Mouse (Mus musculus): ENCODE data around the gene Peli3.
A peak's percentile ranks its signal among the peaks of the same experiment; 100 is the strongest.

The Peli3 gene

GRCm38 (mm10) chr19:4928781-4929180 is 14.1 kb downstream of the Peli3 start:
- H3K27me3 ChIP-seq (ENCODE audit: control insufficient read depth, insufficient read depth, low read length, poor library complexity, severe bottlenecking): no peaks in the 10 kb centered on the region

GRCm38 (mm10) chr19:4927904-4928531 is 14.9 kb downstream of the Peli3 start, which contains the start of gene Dpp3:
TSS of gene Dpp3 (minus strand) at chr19:4928287.
- Histone ChIP-seq H3K36me3 (ENCODE audit: control insufficient read depth, insufficient read depth, low read length, poor library complexity, severe bottlenecking) (peaks cover 2% of the 10 kb centered on the region), H3K27me3 (ENCODE audit: control insufficient read depth, insufficient read depth, low read length, poor library complexity, severe bottlenecking) (no peaks in the 10 kb centered on the region)
- peak; percentile 97 for DNase-seq (ENCODE audit: low read depth, low spot score)

More at GRCm38 (mm10) chr19:4928781-4929180, 14.1 kb downstream of the Peli3 start:
- DNase-seq (ENCODE audit: low read depth, low spot score): no peak
- H3K36me3 ChIP-seq (ENCODE audit: control insufficient read depth, insufficient read depth, low read length, poor library complexity, severe bottlenecking): no peaks in the 10 kb centered on the region

DNA sequence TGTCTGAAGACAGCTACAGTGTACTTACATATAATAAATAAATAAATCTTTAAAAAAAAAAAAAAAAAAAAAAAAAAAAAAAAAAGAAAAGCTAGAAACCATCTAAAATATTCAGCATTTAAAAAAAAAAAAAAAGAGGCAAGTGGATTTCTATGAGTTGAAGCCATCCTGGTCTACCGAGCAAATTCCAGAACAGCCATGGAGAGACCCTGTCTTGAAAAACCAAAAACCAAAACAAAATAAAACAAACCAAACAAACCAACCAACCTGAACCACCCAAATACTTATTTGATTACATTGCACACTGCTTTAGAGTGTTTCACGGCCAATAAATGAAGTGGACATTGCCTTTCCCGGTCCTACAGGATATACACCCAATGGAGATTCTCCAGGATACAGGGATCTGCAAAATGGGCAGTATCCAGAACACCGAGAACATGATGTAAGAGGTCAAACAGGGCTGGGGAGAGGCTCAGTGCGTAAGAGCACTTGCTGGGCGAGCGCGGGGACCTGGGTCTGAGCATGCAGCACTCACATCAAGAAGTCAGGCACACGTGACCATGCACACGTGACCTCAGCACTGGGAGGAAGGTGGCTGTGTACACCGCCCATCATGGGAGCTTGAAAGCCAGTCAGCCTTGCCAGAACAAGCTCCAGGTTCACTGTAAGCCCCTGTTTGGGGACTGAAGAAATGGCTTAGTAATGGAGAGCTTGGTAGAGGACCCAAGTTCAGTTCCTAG is 17.6 kb downstream of the Peli3 start:
- no peak for DNase-seq (ENCODE audit: low read depth, low spot score)
- peaks cover 7% of the 10 kb centered on the region for H3K36me3 ChIP-seq (ENCODE audit: control insufficient read depth, insufficient read depth, low read length, poor library complexity, severe bottlenecking)
- H3K27me3 ChIP-seq (ENCODE audit: control insufficient read depth, insufficient read depth, low read length, poor library complexity, severe bottlenecking): no peaks in the 10 kb centered on the region

GRCm38 (mm10) chr19:4919652-4920051 is 23.3 kb downstream of the Peli3 start:
- H3K36me3 ChIP-seq (ENCODE audit: control insufficient read depth, insufficient read depth, low read length, poor library complexity, severe bottlenecking): peaks cover 14% of the 10 kb centered on the region
- no peak for DNase-seq (ENCODE audit: low read depth, low spot score)
- no peaks in the 10 kb centered on the region for H3K27me3 ChIP-seq (ENCODE audit: control insufficient read depth, insufficient read depth, low read length, poor library complexity, severe bottlenecking)

DNA sequence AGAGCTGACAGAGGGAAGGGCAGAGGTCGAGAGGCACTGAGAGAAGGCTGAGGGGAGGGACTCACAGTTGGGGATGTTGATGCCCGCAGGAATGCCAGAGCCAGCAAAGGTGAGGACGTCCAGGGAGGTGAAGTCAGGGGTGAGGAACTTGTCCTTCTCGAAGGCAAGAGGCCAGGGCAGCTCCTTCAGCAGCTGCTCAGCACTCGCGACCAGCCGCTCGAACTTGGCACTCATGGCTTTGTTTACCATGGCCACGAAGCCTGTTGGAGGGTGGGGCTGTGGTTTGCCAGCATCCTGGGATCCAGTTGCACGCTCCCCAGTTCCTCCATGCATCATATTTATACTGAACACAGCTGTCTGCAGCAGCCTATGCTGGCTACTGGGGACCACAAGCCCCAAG is 26.1 kb downstream of the Peli3 start:
- no peak for DNase-seq (ENCODE audit: low read depth, low spot score)
- H3K27me3 ChIP-seq (ENCODE audit: control insufficient read depth, insufficient read depth, low read length, poor library complexity, severe bottlenecking): no peaks in the 10 kb centered on the region
- H3K36me3 ChIP-seq (ENCODE audit: control insufficient read depth, insufficient read depth, low read length, poor library complexity, severe bottlenecking): peaks cover 15% of the 10 kb centered on the region

DNA sequence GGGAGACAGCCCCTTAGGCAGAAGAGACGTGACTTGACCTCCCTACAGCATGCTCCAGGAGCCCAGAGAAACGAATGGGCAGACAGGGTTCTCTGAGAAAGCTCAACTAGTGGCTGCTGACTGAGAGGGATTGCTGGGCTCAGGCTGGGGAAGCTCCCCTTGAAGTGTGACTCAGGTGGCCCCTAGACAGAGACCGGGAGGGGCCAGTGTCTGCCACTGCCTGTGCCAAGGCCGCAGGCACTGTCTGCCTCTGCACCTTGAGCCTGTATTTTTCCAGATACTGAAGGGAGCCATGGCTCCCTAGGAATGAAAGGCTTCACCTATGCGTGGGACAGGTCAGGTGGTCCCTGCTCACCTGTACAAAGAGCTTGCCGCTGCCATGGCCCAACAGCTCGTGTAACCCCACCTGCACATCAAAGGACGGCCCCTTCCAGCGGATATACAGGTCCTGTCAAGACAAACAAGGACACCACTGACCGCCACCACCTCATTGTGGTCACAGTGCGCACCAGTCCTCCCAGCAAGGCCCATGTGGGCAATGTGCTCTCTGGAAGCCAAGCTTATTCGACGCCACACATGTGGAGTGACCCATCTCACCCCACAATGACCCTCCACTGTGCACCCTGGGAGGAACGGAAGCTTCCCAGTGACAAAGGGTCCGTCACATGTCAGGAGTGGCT is 26.9 kb downstream of the Peli3 start:
- no peak for DNase-seq (ENCODE audit: low read depth, low spot score)
- Histone ChIP-seq H3K36me3 (ENCODE audit: control insufficient read depth, insufficient read depth, low read length, poor library complexity, severe bottlenecking) (peaks cover 14% of the 10 kb centered on the region), H3K27me3 (ENCODE audit: control insufficient read depth, insufficient read depth, low read length, poor library complexity, severe bottlenecking) (no peaks in the 10 kb centered on the region)

GRCm38 (mm10) chr19:4909376-4909775 is 33.6 kb downstream of the Peli3 start:
- H3K36me3 ChIP-seq (ENCODE audit: control insufficient read depth, insufficient read depth, low read length, poor library complexity, severe bottlenecking): peaks cover 6% of the 10 kb centered on the region
- DNase-seq (ENCODE audit: low read depth, low spot score): no peak
- no peaks in the 10 kb centered on the region for H3K27me3 ChIP-seq (ENCODE audit: control insufficient read depth, insufficient read depth, low read length, poor library complexity, severe bottlenecking)

- peak; percentile 52 for DNase-seq (ENCODE audit: low read depth, low spot score)
These were observed 34.8 kb downstream of the Peli3 start for GRCm38 (mm10) chr19:4908107-4908506.

DNA sequence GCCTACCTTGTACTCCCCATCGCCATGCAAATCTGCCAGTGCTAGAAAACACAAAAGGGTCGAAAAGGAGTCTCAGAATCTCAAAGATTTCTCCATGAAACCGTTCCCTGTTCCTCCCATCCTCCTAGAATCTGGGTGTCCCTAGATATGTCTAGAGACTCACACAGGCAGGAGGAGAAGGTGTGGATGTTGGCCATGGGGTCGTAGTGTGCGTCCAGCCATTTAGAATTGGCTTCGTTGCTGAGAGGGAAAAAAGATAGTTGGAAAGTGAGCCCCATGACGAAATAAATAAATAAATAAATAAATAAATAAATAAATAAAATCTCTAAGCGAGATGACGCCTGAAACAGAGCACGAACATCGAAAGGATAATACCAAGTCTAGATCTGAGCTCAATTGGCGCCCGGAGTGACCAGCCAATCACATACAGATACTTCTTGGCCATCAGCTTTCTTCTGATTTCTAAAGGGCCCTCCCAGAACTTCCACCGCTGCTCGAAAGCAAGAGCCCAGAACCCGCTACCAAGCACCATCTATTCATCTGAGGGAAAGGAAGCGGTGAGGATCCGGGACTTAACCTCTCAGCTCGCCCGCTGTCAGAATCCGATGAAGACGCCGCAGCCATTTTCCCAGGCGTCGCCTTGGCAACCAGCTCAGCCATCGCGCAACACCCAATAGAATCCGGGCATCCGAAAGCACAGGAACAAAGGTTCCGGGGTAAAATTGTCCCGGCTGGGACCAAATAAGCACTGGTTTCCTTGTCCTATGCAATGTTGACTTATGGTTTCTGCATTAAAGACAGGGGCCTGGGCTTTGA is 36.7 kb downstream of the Peli3 start, which contains the start of gene Bbs1:
Gene Bbs1 (minus strand): TSS at position 650 of the 816 bp plus-strand sequence.
- Histone ChIP-seq H3K27me3 (ENCODE audit: control insufficient read depth, insufficient read depth, low read length, poor library complexity, severe bottlenecking) (no peaks in the 10 kb centered on the region), H3K36me3 (ENCODE audit: control insufficient read depth, insufficient read depth, low read length, poor library complexity, severe bottlenecking) (peaks cover 3% of the 10 kb centered on the region)
- DNase-seq (ENCODE audit: low read depth, low spot score): peak; percentile 80

More at GRCm38 (mm10) chr19:4908107-4908506, 34.8 kb downstream of the Peli3 start:
- Histone ChIP-seq H3K27me3 (ENCODE audit: control insufficient read depth, insufficient read depth, low read length, poor library complexity, severe bottlenecking) (no peaks in the 10 kb centered on the region), H3K36me3 (ENCODE audit: control insufficient read depth, insufficient read depth, low read length, poor library complexity, severe bottlenecking) (peaks cover 3% of the 10 kb centered on the region)

- Histone ChIP-seq H3K27me3 (ENCODE audit: control insufficient read depth, insufficient read depth, low read length, poor library complexity, severe bottlenecking) (no peaks in the 10 kb centered on the region), H3K36me3 (ENCODE audit: control insufficient read depth, insufficient read depth, low read length, poor library complexity, severe bottlenecking) (no peaks in the 10 kb centered on the region; the same call in 1 of the 2 replicates)
- no peak for DNase-seq (ENCODE audit: low read depth, low spot score)
These were observed 43.0 kb downstream of the Peli3 start for GRCm38 (mm10) chr19:4899888-4900287.

DNA sequence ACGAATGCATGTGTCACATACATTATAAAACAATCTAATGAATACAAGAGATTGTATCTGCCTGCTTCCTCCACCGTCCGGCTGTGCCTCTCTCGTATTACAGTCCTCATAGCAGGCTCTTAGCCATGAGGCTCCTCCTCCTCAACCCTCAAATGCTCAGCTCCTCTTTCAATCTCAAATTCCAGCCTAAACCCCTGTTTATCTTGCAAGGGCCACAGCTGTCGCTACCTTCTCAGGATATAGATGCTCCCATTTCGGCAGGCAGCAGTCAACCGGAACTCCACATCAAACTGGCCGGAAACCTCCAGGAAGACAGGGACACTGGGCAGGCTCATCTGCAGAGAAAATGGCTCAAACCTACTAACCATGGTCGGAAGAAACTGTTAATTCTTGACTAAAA is 44.0 kb downstream of the Peli3 start:
- Histone ChIP-seq H3K36me3 (ENCODE audit: control insufficient read depth, insufficient read depth, low read length, poor library complexity, severe bottlenecking) (no peaks in the 10 kb centered on the region; the same call in 1 of the 2 replicates), H3K27me3 (ENCODE audit: control insufficient read depth, insufficient read depth, low read length, poor library complexity, severe bottlenecking) (no peaks in the 10 kb centered on the region)
- DNase-seq (ENCODE audit: low read depth, low spot score): no peak

GRCm38 (mm10) chr19:4896780-4897520 is 46.0 kb downstream of the Peli3 start:
- no peak for DNase-seq (ENCODE audit: low read depth, low spot score)
- Histone ChIP-seq H3K27me3 (ENCODE audit: control insufficient read depth, insufficient read depth, low read length, poor library complexity, severe bottlenecking) (no peaks in the 10 kb centered on the region), H3K36me3 (ENCODE audit: control insufficient read depth, insufficient read depth, low read length, poor library complexity, severe bottlenecking) (no peaks in the 10 kb centered on the region; the same call in 1 of the 2 replicates)

GRCm38 (mm10) chr19:4891798-4892197 is 51.1 kb downstream of the Peli3 start:
- Histone ChIP-seq H3K27me3 (ENCODE audit: control insufficient read depth, insufficient read depth, low read length, poor library complexity, severe bottlenecking) (no peaks in the 10 kb centered on the region), H3K36me3 (ENCODE audit: control insufficient read depth, insufficient read depth, low read length, poor library complexity, severe bottlenecking) (no peaks in the 10 kb centered on the region)
- no peak for DNase-seq (ENCODE audit: low read depth, low spot score)

DNA sequence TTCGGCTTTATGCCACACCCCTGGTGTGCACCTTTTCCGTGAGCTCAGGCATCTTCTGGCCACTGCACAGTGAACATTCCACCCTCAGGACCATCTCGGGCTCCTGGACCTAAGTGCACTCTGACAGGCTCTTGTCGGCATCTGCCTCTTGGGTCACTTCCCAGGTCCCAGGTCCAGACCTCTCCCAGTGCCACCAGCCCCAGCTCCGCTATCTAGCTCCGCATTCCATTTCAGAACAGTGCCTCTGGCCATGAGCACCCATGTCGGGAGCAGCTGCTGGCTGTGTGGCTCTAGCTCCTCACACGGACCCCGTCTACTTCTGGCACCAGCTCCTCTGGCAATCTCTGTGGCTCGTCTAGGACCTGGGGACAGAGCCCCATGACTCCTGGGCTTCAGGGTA is 53.1 kb downstream of the Peli3 start:
- H3K27me3 ChIP-seq (ENCODE audit: control insufficient read depth, insufficient read depth, low read length, poor library complexity, severe bottlenecking): no peaks in the 10 kb centered on the region
- peaks cover 1% of the 10 kb centered on the region; the same call in 1 of the 2 replicates for H3K36me3 ChIP-seq (ENCODE audit: control insufficient read depth, insufficient read depth, low read length, poor library complexity, severe bottlenecking)
- DNase-seq (ENCODE audit: low read depth, low spot score): no peak
